Mouse (Mus musculus) testis, adult 2 months (tissue): Measurements from ENCODE around the gene Kcnj11.

Source experiments
- CTCF ChIP-seq: fragments of 200-500 bp; IDR thresholded peaks from 2 replicates; pipeline ENCODE4 v1.5.1; 2012; ENCODE audit warnings: low read depth, mild to moderate bottlenecking, inconsistent platforms, low read length, moderate library complexity; ENCODE audit not compliant: control insufficient read depth, insufficient read depth, insufficient replicate concordance
- POLR2A ChIP-seq: fragments of 200-500 bp; IDR thresholded peaks from 2 replicates; pipeline ENCODE4 v1.6.1; 2012; ENCODE audit warnings: low read depth, mild to moderate bottlenecking, inconsistent platforms, low read length, moderate library complexity; ENCODE audit not compliant: control insufficient read depth

DNA sequence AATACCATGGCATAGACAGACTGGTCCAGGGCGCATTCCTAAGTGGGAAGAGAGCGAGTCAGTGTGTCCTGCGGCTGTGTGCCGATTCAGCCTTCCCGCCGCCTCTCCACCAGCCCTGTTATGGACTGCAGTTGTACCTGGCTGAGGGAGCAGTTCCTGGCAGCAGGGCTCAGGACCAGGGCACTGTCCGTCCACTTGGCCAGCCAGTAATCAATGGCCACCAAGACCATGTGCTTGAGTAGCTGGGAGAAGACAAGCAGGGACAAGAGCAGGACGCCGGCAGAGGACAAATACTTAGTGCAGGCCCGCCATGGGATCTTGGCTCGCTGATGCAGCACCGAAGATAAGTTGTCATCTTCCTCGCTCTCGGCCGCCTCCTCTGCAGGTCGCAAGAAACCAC lies 16.5 kb upstream of the Kcnj11 start:
- no peak for TF ChIP-seq CTCF
- TF ChIP-seq POLR2A = no peak
